Mouse (Mus musculus): Measurements from ENCODE around the gene Olfr533.
A peak's percentile ranks its signal among the peaks of the same experiment; 100 is the strongest.
"Not testable (repeated sequence)": the region's sequence is repeated elsewhere in the genome, so short reads cannot be mapped to it uniquely, and the experiment has no call there.

The Olfr533 gene

GRCm38 (mm10) chr7:140463070-140463469 is at the start of gene Olfr533:
Gene Olfr533 (plus strand): TSS chr7:140463370.
- not testable (repeated sequence) for DNase-seq (ENCODE audit: low spot score in 2 of 2)

DNA sequence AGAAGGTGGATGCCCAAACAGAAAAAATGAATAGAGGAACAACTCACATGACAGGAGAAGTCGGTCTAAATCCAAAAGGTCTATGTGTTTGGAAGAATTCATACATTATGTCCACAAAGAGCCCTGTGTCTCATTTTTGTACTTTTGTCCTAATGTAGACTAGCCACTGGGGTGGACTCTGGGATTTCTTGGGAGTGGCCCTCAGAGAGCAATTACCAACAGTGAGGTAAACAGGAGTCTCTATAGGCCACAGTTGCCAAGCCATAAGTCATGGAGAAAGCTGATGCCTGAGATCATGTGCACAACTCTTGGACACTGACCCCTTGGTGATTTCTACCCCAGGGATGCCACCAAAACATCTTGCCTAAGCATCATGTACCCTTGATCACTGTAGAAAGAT is 41.6 kb upstream of the Olfr533 start, which contains the start of gene Olfr532:
Gene Olfr532 (minus strand): TSS at position 101 of the 400 bp plus-strand sequence.
- no peak for DNase-seq (ENCODE audit: low spot score in 2 of 2)

DNA sequence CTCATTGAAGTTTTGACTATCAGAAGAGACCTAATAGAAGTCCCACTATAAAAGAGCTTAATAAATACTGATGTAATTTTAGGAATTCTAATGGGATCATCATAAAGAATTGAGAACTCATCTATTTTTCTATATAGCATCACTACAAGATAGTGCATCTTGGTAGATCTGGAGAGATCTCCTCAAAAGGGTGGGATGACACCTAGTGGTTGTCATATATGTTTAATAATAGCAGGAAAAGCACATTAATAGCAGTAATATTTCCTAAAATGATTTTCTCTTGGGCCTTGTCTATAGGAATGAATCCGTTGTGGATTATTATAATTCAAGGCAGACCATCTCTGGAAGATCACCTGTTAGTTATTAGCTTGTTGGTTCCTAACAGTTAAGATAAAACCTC is 20.0 kb upstream of the Olfr533 start:
- DNase-seq (ENCODE audit: low spot score in 2 of 2): no peak

DNA sequence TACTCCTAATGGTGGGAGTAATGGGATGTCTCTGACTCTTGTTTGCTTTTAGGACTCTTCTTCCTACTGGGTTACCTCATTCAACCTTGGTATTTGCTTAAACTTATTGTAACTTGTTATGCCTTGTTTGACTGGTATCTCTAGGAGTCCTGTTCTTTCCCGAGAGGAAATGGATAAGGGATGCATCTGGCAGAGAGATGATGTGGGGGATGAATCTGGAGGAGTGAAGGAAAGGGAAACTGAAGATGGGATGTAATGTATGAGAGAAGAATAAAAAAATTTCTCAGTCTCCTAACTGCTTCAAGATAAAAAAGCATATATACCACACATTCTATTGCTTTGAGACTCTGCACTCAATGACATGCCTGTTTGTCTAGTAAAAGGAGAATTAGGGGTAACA is 14.7 kb downstream of the Olfr533 start:
- no peak for DNase-seq (ENCODE audit: low spot score in 2 of 2)

- no peak for DNase-seq (ENCODE audit: low spot score in 2 of 2)
These were observed 15.6 kb downstream of the Olfr533 start for GRCm38 (mm10) chr7:140478733-140479132.

DNA sequence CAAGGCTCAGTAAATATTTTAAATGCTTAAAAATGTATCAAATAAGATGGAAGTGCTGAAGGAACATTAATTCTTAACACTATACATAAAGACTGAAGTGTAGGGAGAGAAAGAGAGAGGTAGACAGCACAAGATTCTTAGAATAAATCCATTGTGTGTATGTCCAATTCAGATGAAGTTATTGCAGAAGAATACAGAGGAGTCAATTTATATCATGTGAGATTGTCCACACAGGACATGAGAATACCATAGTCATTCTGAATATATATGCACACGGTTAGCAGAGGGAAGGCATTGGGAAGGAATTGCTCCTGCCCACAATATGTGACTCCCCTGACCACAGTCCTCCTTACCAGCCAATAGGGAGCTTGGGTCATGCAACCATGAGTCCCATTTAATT is 20.7 kb downstream of the Olfr533 start, which contains the start of gene Olfr535:
Gene Olfr535 (plus strand): TSS at position 301 of the 400 bp plus-strand sequence.
- no peak for DNase-seq (ENCODE audit: low spot score in 2 of 2)

GRCm38 (mm10) chr7:140488981-140489380 is 25.8 kb downstream of the Olfr533 start:
- no peak for DNase-seq (ENCODE audit: low spot score in 2 of 2)

DNA sequence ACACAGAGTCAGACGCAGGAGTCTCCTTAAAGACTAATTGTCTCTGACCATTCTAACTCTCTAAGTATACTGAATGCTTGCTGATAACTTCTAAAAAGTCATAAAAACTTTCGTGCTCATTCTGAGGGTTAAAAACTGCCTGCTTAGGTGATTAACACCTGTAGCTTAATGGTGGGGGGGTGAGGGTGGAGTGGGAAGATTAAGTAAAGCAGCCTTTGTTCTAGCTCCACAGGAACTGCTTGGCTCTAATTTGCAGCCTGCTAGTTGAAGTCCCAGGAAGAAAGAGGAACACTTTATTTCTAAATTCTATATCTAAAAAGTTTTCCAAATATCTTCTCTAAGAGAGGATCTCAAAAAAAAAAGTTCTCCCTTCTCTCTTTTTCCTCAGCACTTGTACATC is 31.1 kb downstream of the Olfr533 start:
- no peak for DNase-seq (ENCODE audit: low spot score in 2 of 2)

DNA sequence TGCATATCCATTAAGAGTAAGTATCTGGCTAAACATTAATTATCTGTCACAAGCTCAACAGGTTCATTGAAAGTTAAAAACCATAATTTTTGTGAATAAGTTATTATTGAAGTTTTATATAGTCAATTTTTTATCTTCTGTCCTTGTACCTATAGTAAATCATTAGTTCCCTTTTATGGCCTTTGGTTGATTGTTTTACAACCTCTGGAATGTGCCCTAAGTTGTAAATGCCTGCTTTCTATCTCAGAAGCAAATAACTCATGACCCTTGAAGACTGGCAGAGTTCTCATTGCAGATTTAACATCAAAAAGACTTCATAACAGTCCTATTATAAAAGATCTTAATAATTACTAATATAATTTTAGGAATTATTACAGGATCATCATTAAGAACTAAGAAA is 31.5 kb downstream of the Olfr533 start:
- DNase-seq (ENCODE audit: low spot score in 2 of 2): no peak

GRCm38 (mm10) chr7:140507346-140508021 is 44.3 kb downstream of the Olfr533 start, which contains the start of gene Olfr536:
Gene Olfr536 (minus strand): TSS chr7:140507396.
- peak in 1 of 2 experiments; percentile 22 for DNase-seq (ENCODE audit: low spot score in 2 of 2)

Data from cerebellum, postnatal 4 days (tissue).